Mouse (Mus musculus) testis, adult 2 months (tissue): ENCODE measurements around the gene Pigk. TPM values are rescaled to one million over a fixed set of nuclear protein-coding genes. Genes with fewer than 3 reads are reported as not detected.

ENCODE experiments used
- H3K27ac ChIP-seq: fragments of 200-500 bp; 2 replicates; pipeline ENCODE4 v1.5.1; 2012; ENCODE audit warnings: low read depth, low read length; ENCODE audit not compliant: control insufficient read depth, insufficient read depth
- H3K27me3 ChIP-seq: fragments of 200-500 bp; 2 replicates; pipeline ENCODE4 v1.6.1; 2012; ENCODE audit warnings: mild to moderate bottlenecking, low read length, moderate library complexity; ENCODE audit not compliant: control insufficient read depth, insufficient read depth
- H3K36me3 ChIP-seq: fragments of 200-500 bp; 2 replicates; pipeline ENCODE4 v1.6.1; 2012; ENCODE audit warnings: mild to moderate bottlenecking, low read length; ENCODE audit not compliant: control insufficient read depth, insufficient read depth
- H3K4me1 ChIP-seq: fragments of 200-500 bp; 2 replicates; pipeline ENCODE4 v1.6.1; 2012; ENCODE audit warnings: low read length; ENCODE audit not compliant: control insufficient read depth, insufficient read depth
- H3K4me3 ChIP-seq: fragments of 200-500 bp; 2 replicates; pipeline ENCODE4 v1.5.1; 2012; ENCODE audit warnings: low read depth, mild to moderate bottlenecking, low read length, moderate library complexity, mixed read lengths; ENCODE audit not compliant: control insufficient read depth
- CTCF ChIP-seq: fragments of 200-500 bp; IDR thresholded peaks from 2 replicates; pipeline ENCODE4 v1.5.1; 2012; ENCODE audit warnings: low read depth, mild to moderate bottlenecking, inconsistent platforms, low read length, moderate library complexity; ENCODE audit not compliant: control insufficient read depth, insufficient read depth, insufficient replicate concordance
- POLR2A ChIP-seq: fragments of 200-500 bp; IDR thresholded peaks from 2 replicates; pipeline ENCODE4 v1.6.1; 2012; ENCODE audit warnings: low read depth, mild to moderate bottlenecking, inconsistent platforms, low read length, moderate library complexity; ENCODE audit not compliant: control insufficient read depth
- polyA plus RNA-seq: library from polyadenylated mRNA; depleted of rRNA; stranded (reverse); fragments of >200 nt; gene quantifications from 2 replicates; pipeline ENCODE4 v1.2.3, GENCODE M21; 2012

Pigk gene
- polyA plus RNA-seq, 1 experiment: 34.6 TPM

- Histone ChIP-seq H3K4me3 (no peak overlapping the region), H3K27ac (no peak overlapping the region), H3K4me1 (no peaks in the 10 kb centered on the region), H3K36me3 (no peaks in the 10 kb centered on the region), H3K27me3 (no peaks in the 10 kb centered on the region)
- TF ChIP-seq CTCF: no peak
- no peak for TF ChIP-seq POLR2A
These were observed 39.4 kb downstream of the Pigk start for GRCm38 (mm10) chr3:152753345-152753744.

GRCm38 (mm10) chr3:152753920-152754764 is 40.2 kb downstream of the Pigk start:
- TF ChIP-seq CTCF (no peak), POLR2A (no peak)
- H3K4me3 ChIP-seq: no peak overlapping the region
- H3K4me1 ChIP-seq: no peaks in the 10 kb centered on the region
- no peaks in the 10 kb centered on the region; the same call in 1 of the 2 replicates for H3K36me3 ChIP-seq
- H3K27me3 ChIP-seq: no peaks in the 10 kb centered on the region
- no peak overlapping the region for H3K27ac ChIP-seq

- TF ChIP-seq POLR2A: no peak
- no peak for TF ChIP-seq CTCF
- no peaks in the 10 kb centered on the region; the same call in 1 of the 2 replicates for H3K36me3 ChIP-seq
- no peaks in the 10 kb centered on the region for H3K27me3 ChIP-seq
These were observed 41.6 kb downstream of the Pigk start for GRCm38 (mm10) chr3:152755515-152755914.

GRCm38 (mm10) chr3:152756896-152757295 is 43.0 kb downstream of the Pigk start:
- peak overlapping the region; percentile 65 for H3K27ac ChIP-seq
- TF ChIP-seq CTCF (no peak), POLR2A (no peak)
- H3K27me3 ChIP-seq: no peaks in the 10 kb centered on the region

More at GRCm38 (mm10) chr3:152755515-152755914, 41.6 kb downstream of the Pigk start:
- Histone ChIP-seq H3K4me3 (no peak overlapping the region), H3K4me1 (no peaks in the 10 kb centered on the region), H3K27ac (no peak overlapping the region)

GRCm38 (mm10) chr3:152757464-152758393 is 43.8 kb downstream of the Pigk start:
- peak overlapping the region; percentile 65 for H3K27ac ChIP-seq

More at GRCm38 (mm10) chr3:152756896-152757295, 43.0 kb downstream of the Pigk start:
- no peak overlapping the region for H3K4me3 ChIP-seq
- no peaks in the 10 kb centered on the region for H3K4me1 ChIP-seq
- no peaks in the 10 kb centered on the region; the same call in 1 of the 2 replicates for H3K36me3 ChIP-seq

GRCm38 (mm10) chr3:152758500-152759032 is 44.7 kb downstream of the Pigk start:
- H3K36me3 ChIP-seq: no peaks in the 10 kb centered on the region; the same call in 1 of the 2 replicates
- H3K27ac ChIP-seq: peak overlapping the region; percentile 34; the same call in 1 of the 2 replicates

More at GRCm38 (mm10) chr3:152757464-152758393, 43.8 kb downstream of the Pigk start:
- TF ChIP-seq POLR2A: peak; percentile 53
- no peak for TF ChIP-seq CTCF
- Histone ChIP-seq H3K4me1 (no peaks in the 10 kb centered on the region), H3K27me3 (no peaks in the 10 kb centered on the region), H3K4me3 (no peak overlapping the region), H3K36me3 (no peaks in the 10 kb centered on the region; the same call in 1 of the 2 replicates)

More at GRCm38 (mm10) chr3:152758500-152759032, 44.7 kb downstream of the Pigk start:
- H3K27me3 ChIP-seq: no peaks in the 10 kb centered on the region
- H3K4me1 ChIP-seq: peaks cover 8% of the 10 kb centered on the region
- no peak overlapping the region for H3K4me3 ChIP-seq
- TF ChIP-seq CTCF: no peak
- TF ChIP-seq POLR2A: no peak
